Mouse (Mus musculus): Measurements from ENCODE around the gene Prdm1.

- TF ChIP-seq CTCF (IDR thresholded peaks at IDR 0.05; ENCODE audit: low read depth) (no peak), EP300 (IDR thresholded peaks at IDR 0.05; ENCODE audit: low read depth) (no peak)
These were observed 51.8 kb downstream of the Prdm1 start for GRCm38 (mm10) chr10:44476523-44476922.

Measured in liver, embryonic 14.5 days (tissue).